8 mouse cellular contexts compared by ENCODE assay signal in genomic region chr10:95416361-95416684, GRCm38 (mm10). TPM values are rescaled to one million over a fixed set of nuclear protein-coding genes. Genes with fewer than 3 reads are reported as not detected.
DNase-seq lines count a peak whose midpoint lies in the region; ATAC-seq and TF ChIP-seq lines count a peak whose summit lies in the region.

No protein-coding gene starts in this region.

- H3K9ac ChIP-seq in lung, embryonic 15.5 days, result peak overlapping the region; percentile 79
- H3K9ac ChIP-seq in neural tube, embryonic 15.5 days (replicated peaks), result peak overlapping the region; percentile 90

- peaks cover 12% of the 10 kb centered on the region for H3K4me1 ChIP-seq in lung, embryonic 15.5 days
- H3K4me1 ChIP-seq in embryonic fibroblast, embryonic 13.5 days (ENCODE audit: control insufficient read depth, insufficient read depth, low read length), result no peaks in the 10 kb centered on the region
- H3K4me1 ChIP-seq in limb, embryonic 10.5 days, result peaks cover 37% of the 10 kb centered on the region
- H3K4me1 ChIP-seq in neural tube, embryonic 15.5 days, result peaks cover 32% of the 10 kb centered on the region

- no peak for DNase-seq in lung, postnatal 25 days (ENCODE audit: low spot score)
- DNase-seq in limb, embryonic 10.5 days (ENCODE audit: low spot score), result no peak
- DNase-seq in adrenal gland, adult 2 months, result no peak
- no peak for DNase-seq in ovary, postnatal 10 days (ENCODE audit: low spot score)

- H3K27ac ChIP-seq in lung, embryonic 15.5 days, result peak overlapping the region; percentile 97
- H3K27ac ChIP-seq in embryonic fibroblast, embryonic 13.5 days (ENCODE audit: insufficient read depth, low read length), result peak overlapping the region; percentile 45; the same call in 1 of the 2 replicates
- peak overlapping the region; percentile 90 for H3K27ac ChIP-seq in limb, embryonic 10.5 days
- H3K27ac ChIP-seq in neural tube, embryonic 15.5 days (replicated peaks), result peak overlapping the region; percentile 93

- TF ChIP-seq POLR2A in embryonic fibroblast, embryonic 13.5 days (IDR thresholded peaks at IDR 0.05; ENCODE audit: low read depth, low read length), result no peak

- no peaks in the 10 kb centered on the region for H3K27me3 ChIP-seq in lung, embryonic 15.5 days
- H3K27me3 ChIP-seq in limb, embryonic 10.5 days (ENCODE audit: low read depth, poor library complexity, severe bottlenecking), result peaks cover 31% of the 10 kb centered on the region
- H3K27me3 ChIP-seq in neural tube, embryonic 15.5 days (replicated peaks), result no peaks in the 10 kb centered on the region

- 0 out of 2 replicates have a peak, but pooled peaks cover 3% of the 10 kb centered on the region for H3K36me3 ChIP-seq in lung, embryonic 15.5 days
- no peaks in the 10 kb centered on the region for H3K36me3 ChIP-seq in limb, embryonic 10.5 days
- peaks cover 6% of the 10 kb centered on the region; the same call in 1 of the 2 replicates for H3K36me3 ChIP-seq in neural tube, embryonic 15.5 days

- peak overlapping the region; percentile 74 for H3K4me3 ChIP-seq in lung, embryonic 15.5 days
- H3K4me3 ChIP-seq in embryonic fibroblast, embryonic 13.5 days (ENCODE audit: insufficient read depth, low read length), result peak overlapping the region; percentile 61
- H3K4me3 ChIP-seq in limb, embryonic 10.5 days, result peak overlapping the region; percentile 67
- peak overlapping the region; percentile 90 for H3K4me3 ChIP-seq in neural tube, embryonic 15.5 days (replicated peaks)

- no peaks in the 10 kb centered on the region for H3K9me3 ChIP-seq in lung, embryonic 15.5 days
- no peaks in the 10 kb centered on the region for H3K9me3 ChIP-seq in limb, embryonic 10.5 days (replicated peaks)
- H3K9me3 ChIP-seq in neural tube, embryonic 15.5 days (replicated peaks), result no peaks in the 10 kb centered on the region

- WGBS in lung, embryonic 15.5 days, result under 1% methylated on average over 19 of the region's 34 CpGs
- under 1% methylated on average over 34 of the region's 34 CpGs for WGBS in limb, embryonic 10.5 days
- 0% methylated on average over 33 of the region's 34 CpGs for WGBS in neural tube, embryonic 15.5 days

- TF ChIP-seq CTCF in embryonic fibroblast, embryonic 13.5 days (IDR thresholded peaks at IDR 0.05; ENCODE audit: borderline replicate concordance, insufficient read depth, low read length), result no peak

- peak overlapping the region; percentile 100 for H3K4me2 ChIP-seq in lung, embryonic 15.5 days
- peak overlapping the region; percentile 97 for H3K4me2 ChIP-seq in neural tube, embryonic 15.5 days

- peak; percentile 58; the same call in 1 of the 2 replicates for ATAC-seq in lung, embryonic 15.5 days (ENCODE audit: borderline replicate concordance, extremely low read depth, low FRiP score, low TSS enrichment)
- ATAC-seq in neural tube, embryonic 15.5 days (ENCODE audit: low FRiP score), result peak; percentile 27
- no peak for ATAC-seq in monocyte, adult 5-6 weeks (replicated peaks; ENCODE audit: insufficient number of reproducible peaks, low FRiP score, low TSS enrichment, poor library complexity, severe bottlenecking)

RNA-seq across cellular contexts. Expression of gene Socs2, which starts 0.7 kb away (rescaled TPM):
- 121 and 124 TPM in 2 replicates for polyA plus RNA-seq in lung, embryonic 15.5 days (2015; fragmentation: Nextera tagmentation; extraction: Ambion mirVana)
- 18.2 and 42.5 TPM in 2 replicates for polyA plus RNA-seq in embryonic fibroblast, embryonic 13.5 days (2011; ENCODE audit: insufficient read length, low read depth, missing spikeins)
- 34.5 and 40.8 TPM in 2 replicates for polyA plus RNA-seq in limb, embryonic 10.5 days (2016; fragmentation: Nextera tagmentation; extraction: Ambion mirVana)
- polyA plus RNA-seq in neural tube, embryonic 15.5 days (2015; fragmentation: Nextera tagmentation; extraction: Ambion mirVana), result 106 and 126 TPM in 2 replicates
- 10 to 100 TPM; 10.7 to 22.7 TPM for total RNA-seq in adrenal gland, adult 2 months (2021)
- 41.4 and 52.0 TPM in 2 replicates for polyA plus RNA-seq in adrenal gland, adult 2 months (2012; rRNA removed)
- 0.76 to 3.0 TPM (median 2.7 TPM) in 3 replicates for total RNA-seq in monocyte, adult 5-6 weeks (2017)

Comparison
In these comparisons a context has a peak if more than half of its experiments do, and no peak if none do; other contexts are left out.
1. H3K27ac ChIP-seq: peak in every context shown above with its lines; median percentile 97 in lung, embryonic 15.5 days; 93 in neural tube, embryonic 15.5 days; 90 in limb, embryonic 10.5 days; 45 in embryonic fibroblast, embryonic 13.5 days.